Mouse (Mus musculus): ENCODE measurements around the gene Morc3. TPM values are rescaled to one million over a fixed set of nuclear protein-coding genes. Genes with fewer than 3 reads are reported as not detected.

Gene Morc3
- polyA plus RNA-seq (2015; fragmentation: Nextera tagmentation; extraction: Ambion mirVana): 34.5 and 41.9 TPM in 2 replicates

DNA sequence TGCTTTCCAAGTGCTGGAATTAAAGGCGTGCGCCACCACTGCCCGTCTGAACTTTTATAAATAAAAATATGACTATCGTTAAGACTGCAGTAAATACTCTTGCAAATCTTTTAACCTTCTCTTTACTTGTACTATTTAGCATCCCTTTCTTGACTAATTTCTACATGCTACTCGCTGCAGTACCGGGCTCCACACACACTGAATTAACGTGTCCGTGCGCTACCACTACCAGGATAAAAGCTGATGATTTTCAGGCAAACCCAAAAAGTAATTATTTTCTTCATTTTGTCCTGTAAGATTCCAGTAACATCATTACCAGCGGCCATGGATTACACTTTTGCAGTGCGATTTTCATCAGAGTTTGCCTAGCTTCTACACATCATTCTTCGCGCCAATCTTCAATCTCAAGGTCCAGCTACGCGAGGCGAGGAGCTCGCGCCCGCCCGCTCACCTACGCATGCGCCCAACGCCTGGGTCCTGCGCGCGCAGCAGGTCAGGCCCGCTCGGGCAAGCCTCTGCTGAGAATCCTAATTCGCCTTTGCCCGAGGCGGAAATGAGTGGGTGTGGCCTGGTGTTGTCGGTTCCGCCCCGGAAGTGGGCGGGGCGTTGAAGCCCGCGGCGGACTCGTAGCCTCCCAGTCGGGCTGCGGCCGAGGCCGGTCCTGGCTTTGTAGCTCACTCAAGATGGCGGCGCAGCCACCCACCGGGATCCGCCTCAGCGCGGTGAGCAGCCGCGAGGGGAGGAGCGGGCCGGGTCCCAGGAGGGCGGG is at the start of gene Morc3:
Morc3 (plus strand) TSS at position 495 of the 769 bp plus-strand sequence.
- H3K4me2 ChIP-seq: peak within 1 kb of the TSS; percentile 87
- peaks cover 1% of the 10 kb centered on the region; the same call in 1 of the 2 replicates for H3K36me3 ChIP-seq (ENCODE audit: poor library complexity, severe bottlenecking)
- peak; percentile 98 for ATAC-seq
- peak within 1 kb of the TSS; percentile 94 for H3K27ac ChIP-seq
- H3K4me3 ChIP-seq: peak within 1 kb of the TSS; percentile 96
- H3K9ac ChIP-seq: peak within 1 kb of the TSS; percentile 98
- WGBS: 14% methylated on average over 46 of the region's 55 CpGs
- no peaks in the 10 kb centered on the region for H3K9me3 ChIP-seq (replicated peaks)
- no peaks in the 10 kb centered on the region for H3K27me3 ChIP-seq
- peaks cover 18% of the 10 kb centered on the region for H3K4me1 ChIP-seq

DNA sequence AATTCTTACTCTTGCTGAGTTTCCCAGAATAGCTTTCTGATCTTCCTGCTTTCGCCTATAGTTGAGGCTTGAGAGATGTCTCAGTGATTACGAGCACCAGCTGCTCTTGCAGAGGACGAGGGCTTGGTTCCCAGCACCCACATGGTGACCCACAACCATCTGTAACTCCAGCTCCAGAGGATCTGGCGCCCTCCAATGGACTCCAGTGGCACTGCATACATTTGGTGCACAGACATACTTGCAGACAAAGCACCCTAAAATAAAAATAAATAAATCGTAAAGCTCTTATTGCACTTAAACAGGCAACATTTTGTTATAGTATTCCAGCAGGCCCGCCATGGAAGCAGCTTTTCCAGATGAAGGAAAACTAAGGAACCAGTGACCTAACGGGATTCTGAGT is 47.7 kb upstream of the Morc3 start:
- no peak overlapping the region for H3K9ac ChIP-seq
- H3K4me1 ChIP-seq: no peaks in the 10 kb centered on the region
- H3K9me3 ChIP-seq (replicated peaks): no peaks in the 10 kb centered on the region
- no peaks in the 10 kb centered on the region for H3K27me3 ChIP-seq
- no peak overlapping the region for H3K4me3 ChIP-seq
- H3K4me2 ChIP-seq: no peak overlapping the region
- no peak overlapping the region for H3K27ac ChIP-seq
- WGBS: 91% methylated on average over 7 of the region's 7 CpGs
- H3K36me3 ChIP-seq (ENCODE audit: poor library complexity, severe bottlenecking): peaks cover 26% of the 10 kb centered on the region; the same call in 1 of the 2 replicates
- no peak for ATAC-seq

DNA sequence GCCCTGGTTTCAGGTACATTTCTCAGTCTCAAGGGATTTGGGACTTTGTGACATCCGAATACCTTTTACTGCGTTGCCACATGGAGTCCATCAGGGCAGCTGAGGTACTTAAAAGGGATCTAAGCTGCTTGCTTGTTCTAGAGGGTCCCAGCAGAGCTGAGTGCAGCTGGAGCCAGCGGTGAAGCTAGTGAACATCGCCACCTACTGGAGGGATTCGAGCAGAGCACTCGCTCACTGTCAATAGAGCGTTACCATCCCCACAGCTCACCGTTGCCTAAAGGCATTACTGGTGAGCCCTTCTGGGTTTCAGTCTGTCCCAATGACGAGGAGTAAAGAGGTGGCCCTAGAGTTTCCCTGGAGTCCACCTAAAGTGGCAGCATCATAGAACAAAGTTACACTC is 46.1 kb upstream of the Morc3 start:
- H3K9ac ChIP-seq: no peak overlapping the region
- no peak overlapping the region for H3K4me2 ChIP-seq
- H3K9me3 ChIP-seq (replicated peaks): no peaks in the 10 kb centered on the region
- no peak overlapping the region for H3K4me3 ChIP-seq
- H3K4me1 ChIP-seq: peaks cover 3% of the 10 kb centered on the region; the same call in 1 of the 2 replicates
- 3% methylated on average over 9 of the region's 9 CpGs for WGBS
- ATAC-seq: peak; percentile 89
- H3K27me3 ChIP-seq: no peaks in the 10 kb centered on the region
- peaks cover 19% of the 10 kb centered on the region; the same call in 1 of the 2 replicates for H3K36me3 ChIP-seq (ENCODE audit: poor library complexity, severe bottlenecking)
- no peak overlapping the region for H3K27ac ChIP-seq

DNA sequence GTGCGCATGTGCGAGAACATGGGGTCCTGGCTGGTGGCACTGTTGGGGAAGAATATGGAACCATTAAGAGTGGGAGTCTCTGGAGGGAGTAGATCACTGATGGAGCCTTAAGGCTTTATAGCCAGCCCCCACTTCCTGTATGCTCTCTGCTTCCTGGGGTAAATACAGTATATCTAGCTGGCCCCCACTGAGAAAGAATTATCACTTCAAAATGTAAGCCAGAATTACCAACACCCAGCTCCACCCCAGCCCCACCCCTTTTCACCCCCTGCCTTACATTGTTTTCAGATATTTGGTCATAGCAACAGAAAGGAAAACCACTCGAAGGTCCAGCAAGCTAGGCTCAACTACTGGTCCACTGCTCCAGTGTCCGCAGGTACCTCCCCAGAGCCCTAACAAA is 43.5 kb upstream of the Morc3 start:
- H3K4me3 ChIP-seq: no peak overlapping the region
- H3K4me2 ChIP-seq: no peak overlapping the region
- ATAC-seq: no peak
- H3K27me3 ChIP-seq: no peaks in the 10 kb centered on the region
- H3K9ac ChIP-seq: no peak overlapping the region
- H3K36me3 ChIP-seq (ENCODE audit: poor library complexity, severe bottlenecking): peaks cover 6% of the 10 kb centered on the region; the same call in 1 of the 2 replicates
- H3K4me1 ChIP-seq: peaks cover 5% of the 10 kb centered on the region; the same call in 1 of the 2 replicates
- 83% methylated on average over 4 of the region's 4 CpGs for WGBS
- H3K27ac ChIP-seq: no peak overlapping the region
- no peaks in the 10 kb centered on the region for H3K9me3 ChIP-seq (replicated peaks)

DNA sequence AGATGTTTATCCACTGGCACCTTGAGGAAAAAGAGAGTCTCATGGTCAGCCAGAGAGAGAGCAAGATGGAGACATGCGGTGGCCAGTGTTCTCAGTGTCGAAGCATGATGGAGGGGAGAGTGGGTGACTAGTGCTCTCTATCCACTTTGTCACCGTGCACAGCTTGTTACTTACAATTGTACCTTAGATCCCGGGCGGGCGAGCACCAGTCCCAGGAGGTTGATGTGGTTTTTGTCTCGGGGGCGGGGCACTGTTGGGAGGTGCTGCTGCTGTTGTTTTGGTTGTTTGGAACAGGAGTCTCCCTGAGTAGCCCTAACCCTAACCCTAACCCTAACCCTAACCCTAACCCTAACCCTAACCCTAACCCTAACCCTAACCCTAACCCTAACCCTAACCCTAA is 43.0 kb upstream of the Morc3 start:
- H3K27me3 ChIP-seq: no peaks in the 10 kb centered on the region
- 96% methylated on average over 8 of the region's 8 CpGs for WGBS

DNA sequence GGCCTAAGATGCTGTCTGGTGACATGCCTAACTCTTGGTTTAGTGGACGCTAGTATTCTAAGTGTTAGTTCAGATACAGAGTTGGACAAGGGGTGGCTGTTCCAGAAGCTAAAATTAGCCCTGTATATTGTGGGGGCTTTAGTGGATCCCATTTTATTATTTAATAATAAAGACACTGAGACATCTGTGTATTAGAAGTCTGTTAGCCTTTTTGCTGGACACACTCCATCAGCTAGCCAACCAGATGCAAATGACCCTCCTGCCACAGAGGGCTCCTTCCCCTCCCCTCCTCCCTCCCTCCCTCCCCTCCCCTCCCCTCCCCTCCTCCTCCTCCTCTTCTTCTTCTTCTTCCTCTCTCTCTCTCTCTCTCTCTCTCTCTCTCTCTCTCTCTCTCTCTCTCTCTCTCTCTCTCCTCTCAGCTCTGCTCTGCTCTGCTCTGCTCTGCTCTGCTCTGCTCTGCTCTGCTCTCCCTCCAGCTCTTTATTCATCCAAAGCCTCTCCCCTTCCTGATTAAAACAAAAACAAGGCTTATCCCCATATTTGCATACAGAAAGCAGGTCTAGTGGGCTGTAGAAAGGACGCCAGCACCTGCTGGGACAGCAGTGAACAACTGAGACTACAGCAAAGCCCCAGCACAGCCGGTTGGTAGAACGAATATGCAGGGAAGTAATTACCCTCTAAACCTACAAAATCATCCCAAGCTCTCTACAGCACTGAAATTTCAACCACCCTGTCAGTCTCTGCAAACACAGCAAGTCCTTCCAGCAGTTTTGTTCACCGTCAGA is 41.8 kb upstream of the Morc3 start:
- Histone ChIP-seq H3K9ac (no peak overlapping the region), H3K27me3 (no peaks in the 10 kb centered on the region), H3K4me3 (no peak overlapping the region), H3K4me1 (peaks cover 5% of the 10 kb centered on the region; the same call in 1 of the 2 replicates), H3K4me2 (no peak overlapping the region), H3K36me3 (ENCODE audit: poor library complexity, severe bottlenecking) (no peaks in the 10 kb centered on the region; the same call in 1 of the 2 replicates), H3K27ac (no peak overlapping the region; the same call in 1 of the 2 replicates), H3K9me3 (replicated peaks) (no peaks in the 10 kb centered on the region)
- WGBS: 23% methylated on average over 5 of the region's 5 CpGs
- no peak for ATAC-seq

More for the DNA sequence above, 43.0 kb upstream of the Morc3 start:
- Histone ChIP-seq H3K4me2 (no peak overlapping the region), H3K27ac (no peak overlapping the region), H3K4me1 (peaks cover 5% of the 10 kb centered on the region; the same call in 1 of the 2 replicates), H3K4me3 (no peak overlapping the region), H3K9ac (no peak overlapping the region), H3K9me3 (replicated peaks) (no peaks in the 10 kb centered on the region), H3K36me3 (ENCODE audit: poor library complexity, severe bottlenecking) (peaks cover 5% of the 10 kb centered on the region; the same call in 1 of the 2 replicates)
- ATAC-seq: no peak

DNA sequence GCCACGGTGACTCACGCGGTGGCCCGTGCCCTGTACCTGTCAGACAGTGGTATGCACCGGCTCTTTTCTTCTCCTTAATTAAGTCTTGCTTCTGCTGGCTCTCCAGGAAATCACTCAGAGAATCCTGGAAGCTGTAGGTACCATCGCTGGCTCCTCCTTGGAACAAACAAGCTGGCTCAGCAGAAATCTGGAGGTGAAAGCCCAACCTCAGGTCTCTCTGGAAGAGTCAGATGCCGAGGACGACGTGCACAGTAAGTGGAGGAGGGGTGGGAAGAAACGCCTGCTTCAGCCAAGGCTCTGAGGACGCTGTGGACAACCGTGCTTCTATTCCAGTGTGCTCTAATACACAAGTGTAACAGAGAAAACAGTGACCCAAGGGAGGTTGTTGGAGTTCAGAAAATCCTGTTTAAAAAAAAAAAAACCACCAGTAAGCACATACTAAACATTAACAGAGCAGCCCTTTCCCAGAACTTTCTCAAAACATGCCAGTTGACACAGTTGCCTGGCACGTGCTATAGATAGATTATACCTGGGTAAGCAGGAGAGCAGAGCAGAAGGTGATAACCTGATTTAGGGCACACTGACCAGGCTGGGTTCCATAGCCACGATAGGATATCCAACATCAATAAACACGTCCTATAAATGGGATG is 38.8 kb upstream of the Morc3 start:
- no peaks in the 10 kb centered on the region for H3K9me3 ChIP-seq (replicated peaks)
- H3K4me1 ChIP-seq: peaks cover 5% of the 10 kb centered on the region; the same call in 1 of the 2 replicates
- no peak for ATAC-seq
- no peak overlapping the region for H3K27ac ChIP-seq
- no peaks in the 10 kb centered on the region for H3K27me3 ChIP-seq
- 72% methylated on average over 15 of the region's 15 CpGs for WGBS
- no peak overlapping the region for H3K9ac ChIP-seq
- H3K4me3 ChIP-seq: no peak overlapping the region
- H3K4me2 ChIP-seq: no peak overlapping the region
- H3K36me3 ChIP-seq (ENCODE audit: poor library complexity, severe bottlenecking): no peaks in the 10 kb centered on the region; the same call in 1 of the 2 replicates

DNA sequence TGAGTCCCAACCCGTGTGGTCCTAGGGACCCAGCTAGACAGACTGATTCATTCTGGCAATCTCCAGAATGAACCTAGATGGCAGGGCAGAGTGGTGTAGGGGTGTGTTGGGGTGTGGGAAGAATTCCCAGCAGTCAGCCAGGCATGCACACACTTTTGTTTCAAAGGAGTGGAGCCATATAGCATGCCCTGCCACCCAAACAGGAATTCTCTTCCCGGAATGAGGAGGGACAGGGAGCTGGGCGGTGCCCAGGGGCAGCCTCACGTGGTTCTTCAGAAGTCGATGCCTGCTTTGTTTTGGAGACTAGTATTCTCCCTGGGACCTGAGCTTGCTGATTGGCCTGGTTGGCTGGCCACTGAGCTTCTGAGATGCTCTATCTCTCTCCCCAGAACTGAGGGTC is 37.1 kb upstream of the Morc3 start:
- H3K9ac ChIP-seq: no peak overlapping the region
- H3K4me3 ChIP-seq: no peak overlapping the region
- 82% methylated on average over 5 of the region's 5 CpGs for WGBS
- H3K4me2 ChIP-seq: no peak overlapping the region
- H3K9me3 ChIP-seq (replicated peaks): no peaks in the 10 kb centered on the region
- ATAC-seq: no peak
- H3K4me1 ChIP-seq: peaks cover 5% of the 10 kb centered on the region; the same call in 1 of the 2 replicates
- peaks cover 5% of the 10 kb centered on the region; the same call in 1 of the 2 replicates for H3K36me3 ChIP-seq (ENCODE audit: poor library complexity, severe bottlenecking)
- H3K27ac ChIP-seq: no peak overlapping the region
- no peaks in the 10 kb centered on the region for H3K27me3 ChIP-seq

DNA sequence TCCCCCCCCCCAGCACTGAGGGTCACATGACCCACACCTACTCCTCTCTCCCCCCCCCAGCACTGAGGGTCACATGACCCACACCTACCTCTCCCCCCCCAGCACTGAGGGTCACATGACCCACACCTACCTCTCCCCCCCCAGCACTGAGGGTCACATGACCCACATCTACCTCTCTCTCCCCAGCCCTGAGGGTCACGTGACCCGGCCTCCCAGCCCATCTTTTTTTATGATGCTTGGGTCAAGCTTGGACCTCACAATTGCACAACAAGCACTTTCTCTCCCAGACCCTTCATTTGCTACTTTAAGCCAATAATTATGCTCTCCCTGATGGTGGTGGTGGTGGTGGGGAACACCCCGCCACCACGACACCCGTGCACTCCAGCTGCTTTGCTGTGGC is 36.5 kb upstream of the Morc3 start:
- Histone ChIP-seq H3K4me3 (no peak overlapping the region), H3K9me3 (replicated peaks) (no peaks in the 10 kb centered on the region), H3K4me1 (peaks cover 5% of the 10 kb centered on the region; the same call in 1 of the 2 replicates), H3K4me2 (no peak overlapping the region), H3K27me3 (no peaks in the 10 kb centered on the region), H3K36me3 (ENCODE audit: poor library complexity, severe bottlenecking) (peaks cover 11% of the 10 kb centered on the region; the same call in 1 of the 2 replicates), H3K9ac (no peak overlapping the region), H3K27ac (no peak overlapping the region)
- WGBS: 95% methylated on average over 5 of the region's 5 CpGs
- no peak for ATAC-seq

DNA sequence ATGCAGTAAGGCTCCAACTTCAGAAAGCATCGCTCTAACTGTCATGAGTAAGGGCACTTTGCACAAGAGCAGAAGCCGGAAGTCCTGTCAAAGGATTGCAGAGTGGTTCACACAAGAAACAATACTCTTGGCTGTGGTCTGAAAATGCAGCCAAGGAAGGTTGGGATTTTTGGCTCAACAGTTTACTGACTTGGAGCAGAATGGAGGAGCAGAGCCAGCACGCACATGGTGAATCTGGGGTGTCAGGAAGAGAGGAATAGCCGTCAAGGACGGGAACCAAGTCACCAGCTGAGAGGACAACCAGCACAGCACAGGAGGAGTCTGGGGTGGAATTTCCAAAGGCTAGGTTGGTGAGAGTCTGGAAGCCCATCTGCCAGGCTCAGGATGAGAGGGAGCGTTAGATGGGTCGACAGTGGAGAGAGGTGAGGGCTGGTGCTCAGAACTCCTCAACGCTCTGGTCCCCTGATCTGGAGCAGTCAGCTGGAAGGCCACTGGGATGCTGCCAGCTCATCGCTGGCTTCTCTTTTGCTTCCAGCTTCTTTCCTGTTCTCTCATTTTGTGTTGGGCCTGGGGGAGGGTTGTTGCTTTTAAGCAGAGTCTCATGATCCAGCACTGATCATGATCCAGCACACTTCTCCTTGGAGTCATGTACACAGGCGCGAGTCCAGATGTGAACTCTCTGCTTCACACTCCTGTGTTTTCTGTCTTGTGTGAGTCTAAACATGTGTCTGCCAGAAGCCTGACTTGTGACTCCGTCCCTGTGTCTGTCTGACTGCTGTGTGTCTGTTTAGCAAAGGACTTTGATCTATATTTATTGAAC is 34.7 kb upstream of the Morc3 start:
- Histone ChIP-seq H3K27me3 (no peaks in the 10 kb centered on the region), H3K9ac (no peak overlapping the region), H3K4me3 (no peak overlapping the region), H3K36me3 (ENCODE audit: poor library complexity, severe bottlenecking) (peaks cover 22% of the 10 kb centered on the region), H3K4me2 (no peak overlapping the region), H3K4me1 (no peaks in the 10 kb centered on the region), H3K9me3 (replicated peaks) (no peaks in the 10 kb centered on the region), H3K27ac (no peak overlapping the region)
- no peak for ATAC-seq
- WGBS: 88% methylated on average over 12 of the region's 12 CpGs

DNA sequence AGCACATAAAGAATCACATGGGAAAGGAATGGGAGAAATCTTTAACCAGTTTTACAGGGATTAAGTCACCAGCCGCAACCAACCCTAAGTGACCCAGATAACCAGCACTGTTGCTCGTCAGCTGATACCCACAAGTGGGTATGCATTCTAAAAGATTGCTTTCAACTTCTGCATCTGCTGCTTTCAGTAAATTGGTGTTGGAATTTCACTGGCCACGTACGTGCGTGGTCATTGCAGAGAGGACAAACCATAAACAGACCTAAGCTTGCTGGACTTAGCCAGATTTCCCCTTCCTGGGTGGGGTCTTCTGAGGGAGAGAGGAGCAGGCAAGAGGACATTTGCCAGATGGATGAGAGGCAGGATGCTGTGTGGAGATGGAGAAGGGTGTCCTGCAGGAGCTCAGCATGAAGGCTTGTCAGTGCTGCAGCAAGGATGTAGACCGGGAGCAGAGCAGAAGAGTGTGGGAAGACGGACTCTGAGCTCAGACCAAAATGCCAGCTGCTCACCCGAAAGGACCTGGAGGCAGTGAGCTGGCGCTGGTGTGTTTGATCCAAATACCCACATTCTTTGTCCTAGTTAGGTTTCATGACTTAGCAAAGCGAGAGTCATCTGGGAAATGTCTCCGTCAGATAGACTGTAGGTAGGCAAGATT is 34.0 kb upstream of the Morc3 start:
- Histone ChIP-seq H3K9me3 (replicated peaks) (no peaks in the 10 kb centered on the region), H3K4me2 (no peak overlapping the region), H3K4me3 (no peak overlapping the region), H3K27ac (no peak overlapping the region), H3K9ac (no peak overlapping the region), H3K4me1 (no peaks in the 10 kb centered on the region), H3K27me3 (no peaks in the 10 kb centered on the region), H3K36me3 (ENCODE audit: poor library complexity, severe bottlenecking) (peaks cover 22% of the 10 kb centered on the region)
- no peak for ATAC-seq
- WGBS: 86% methylated on average over 11 of the region's 11 CpGs
